Mouse (Mus musculus): ENCODE data around the gene Ly6g6d. TPM values are rescaled to one million over a fixed set of nuclear protein-coding genes. Genes with fewer than 3 reads are reported as not detected.
"Not testable (repeated sequence)": the region's sequence is repeated elsewhere in the genome, so short reads cannot be mapped to it uniquely, and the experiment has no call there.

Gene Ly6g6d
- polyA plus RNA-seq, 1 experiment from 2014 or later, result 0.57 TPM

DNA sequence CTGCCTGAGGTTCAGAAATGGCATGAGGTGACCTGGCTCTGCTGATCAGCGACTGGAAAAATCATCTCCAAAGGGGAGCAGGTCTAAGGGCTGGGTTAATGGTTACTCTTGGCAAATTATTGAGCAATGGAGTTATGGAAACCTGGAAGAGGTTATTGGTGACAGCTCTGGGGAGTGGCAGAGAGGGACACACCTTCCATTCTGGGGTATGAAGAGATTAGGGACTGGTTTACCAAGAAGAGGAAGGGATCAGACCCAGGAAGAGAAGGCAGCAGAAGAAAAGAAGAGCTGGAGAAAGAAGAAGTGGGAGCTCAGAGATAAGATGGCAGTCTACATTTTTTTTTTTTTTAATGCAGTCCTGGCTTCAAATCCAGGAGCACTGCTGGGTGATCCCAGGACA, 30.2 kb downstream of the Ly6g6d start:
- Histone ChIP-seq H3K9ac (ENCODE audit: low read depth, low read length) (no peak overlapping the region), H3K4me3 (ENCODE audit: low read depth, low read length) (no peak overlapping the region), H3K27me3 (ENCODE audit: control insufficient read depth, insufficient read depth, low read depth, low read length) (no peaks in the 10 kb centered on the region), H3K36me3 (ENCODE audit: control insufficient read depth, insufficient read depth, low read length) (no peaks in the 10 kb centered on the region), H3K4me2 (ENCODE audit: low read length) (no peak overlapping the region), H3K9me3 (replicated peaks; ENCODE audit: control insufficient read depth, low read length, poor library complexity, severe bottlenecking) (no peaks in the 10 kb centered on the region), H3K4me1 (ENCODE audit: control insufficient read depth, insufficient read depth, low read length) (peaks cover 11% of the 10 kb centered on the region), H3K27ac (ENCODE audit: low read length) (no peak overlapping the region)
- 64% methylated on average over 1 of the region's 1 CpGs for WGBS
- no peak for ATAC-seq

DNA sequence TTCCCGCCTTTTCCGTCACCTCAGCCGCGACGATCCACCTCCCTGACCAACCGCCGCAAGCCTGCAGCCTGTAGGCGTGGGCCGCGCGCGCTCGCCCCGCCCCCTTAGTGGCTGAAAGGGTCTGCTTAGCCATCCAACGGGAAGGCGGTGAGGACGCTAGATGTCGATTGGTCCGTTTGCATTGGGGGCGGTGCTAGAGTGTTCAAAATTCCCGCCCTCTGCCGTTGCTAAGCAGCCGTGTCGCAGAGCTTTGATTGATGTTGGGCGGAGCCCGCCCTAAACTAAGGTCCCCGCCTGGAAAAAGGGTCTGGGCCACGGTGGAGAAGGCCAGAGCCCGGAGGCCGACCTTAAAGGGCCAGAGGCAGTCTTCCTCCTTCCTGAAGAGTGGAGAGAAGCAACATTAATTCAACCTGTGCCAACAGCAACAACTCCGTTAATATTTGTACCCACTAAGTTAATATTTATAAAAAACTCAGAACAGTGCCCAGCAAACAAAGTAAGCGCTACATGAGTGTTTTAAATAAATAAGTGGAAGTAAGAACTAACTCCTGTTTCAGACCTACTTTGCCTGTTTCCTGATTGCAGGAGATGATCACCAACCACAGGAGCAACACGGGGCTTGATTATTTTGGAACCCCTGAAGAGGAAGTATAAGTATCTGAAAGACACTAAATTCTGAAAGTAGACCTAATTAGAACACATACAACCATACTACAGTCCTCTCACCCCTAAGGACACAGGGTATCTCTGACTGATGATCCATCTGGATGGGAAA, 31.0 kb downstream of the Ly6g6d start, which contains the start of gene Msh5:
Msh5 (minus strand) TSS at position 65 of the 775 bp plus-strand sequence.
- H3K9ac ChIP-seq (ENCODE audit: low read depth, low read length), result peak within 1 kb of the TSS; percentile 86
- no peaks in the 10 kb centered on the region for H3K36me3 ChIP-seq (ENCODE audit: control insufficient read depth, insufficient read depth, low read length)
- no peaks in the 10 kb centered on the region for H3K27me3 ChIP-seq (ENCODE audit: control insufficient read depth, insufficient read depth, low read depth, low read length)
- H3K27ac ChIP-seq (ENCODE audit: low read length), result peak within 1 kb of the TSS; percentile 64
- no peaks in the 10 kb centered on the region for H3K9me3 ChIP-seq (replicated peaks; ENCODE audit: control insufficient read depth, low read length, poor library complexity, severe bottlenecking)
- peak within 1 kb of the TSS; percentile 67 for H3K4me3 ChIP-seq (ENCODE audit: low read depth, low read length)
- peaks cover 11% of the 10 kb centered on the region for H3K4me1 ChIP-seq (ENCODE audit: control insufficient read depth, insufficient read depth, low read length)
- WGBS, result 3% methylated on average over 33 of the region's 33 CpGs
- peak within 1 kb of the TSS; percentile 100 for H3K4me2 ChIP-seq (ENCODE audit: low read length)
- ATAC-seq, result peak; percentile 99

DNA sequence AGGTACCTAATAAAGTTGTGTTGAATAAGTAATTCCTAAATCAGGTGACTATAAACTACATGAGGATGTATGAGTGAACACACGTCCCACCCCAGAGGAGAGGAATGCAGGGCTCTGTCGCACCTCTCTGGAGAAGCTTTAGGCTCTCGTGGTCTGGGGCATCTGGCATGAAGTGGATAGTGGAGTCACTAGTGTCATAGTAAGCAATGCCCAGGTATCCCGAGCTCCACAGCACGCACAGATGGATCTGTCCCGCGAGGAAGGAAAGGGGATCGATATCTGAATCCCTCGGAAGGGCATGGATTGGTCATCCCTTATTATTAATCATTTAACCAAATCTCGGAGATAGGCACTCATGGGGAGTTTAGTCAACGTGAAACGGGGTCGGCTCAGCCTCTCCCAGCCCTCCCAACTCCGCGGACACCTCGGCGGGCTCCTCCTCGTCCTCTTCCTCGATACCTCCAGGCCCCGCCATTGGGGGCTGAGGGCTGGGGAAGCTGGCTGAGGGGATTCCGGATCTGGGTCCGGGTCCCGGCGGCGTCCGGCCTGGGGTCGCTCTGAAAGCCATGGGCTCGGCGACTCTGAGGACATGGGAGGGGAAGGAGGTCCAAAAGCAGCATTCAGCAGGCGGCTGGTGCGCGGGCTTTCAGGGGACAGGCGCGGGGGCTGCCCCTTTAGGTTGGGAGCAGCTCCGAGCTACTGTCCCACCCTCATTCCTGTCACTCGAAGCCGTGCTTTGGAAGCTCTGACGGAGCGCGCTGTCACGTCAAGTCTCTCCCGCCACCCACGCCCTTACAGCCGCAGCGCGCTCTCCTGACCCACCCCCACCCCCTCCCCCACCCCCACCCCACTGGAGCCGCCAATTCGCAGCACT, 31.8 kb downstream of the Ly6g6d start:
- H3K27ac ChIP-seq (ENCODE audit: low read length), result peak overlapping the region; percentile 64
- ATAC-seq, result peak; percentile 84
- H3K4me3 ChIP-seq (ENCODE audit: low read depth, low read length), result peak overlapping the region; percentile 67
- H3K4me2 ChIP-seq (ENCODE audit: low read length), result peak overlapping the region; percentile 100
- 6% methylated on average over 41 of the region's 48 CpGs for WGBS
- H3K9me3 ChIP-seq (replicated peaks; ENCODE audit: control insufficient read depth, low read length, poor library complexity, severe bottlenecking), result no peaks in the 10 kb centered on the region
- peaks cover 7% of the 10 kb centered on the region for H3K4me1 ChIP-seq (ENCODE audit: control insufficient read depth, insufficient read depth, low read length)
- H3K36me3 ChIP-seq (ENCODE audit: control insufficient read depth, insufficient read depth, low read length), result no peaks in the 10 kb centered on the region
- H3K27me3 ChIP-seq (ENCODE audit: control insufficient read depth, insufficient read depth, low read depth, low read length), result no peaks in the 10 kb centered on the region
- peak overlapping the region; percentile 86 for H3K9ac ChIP-seq (ENCODE audit: low read depth, low read length)

DNA sequence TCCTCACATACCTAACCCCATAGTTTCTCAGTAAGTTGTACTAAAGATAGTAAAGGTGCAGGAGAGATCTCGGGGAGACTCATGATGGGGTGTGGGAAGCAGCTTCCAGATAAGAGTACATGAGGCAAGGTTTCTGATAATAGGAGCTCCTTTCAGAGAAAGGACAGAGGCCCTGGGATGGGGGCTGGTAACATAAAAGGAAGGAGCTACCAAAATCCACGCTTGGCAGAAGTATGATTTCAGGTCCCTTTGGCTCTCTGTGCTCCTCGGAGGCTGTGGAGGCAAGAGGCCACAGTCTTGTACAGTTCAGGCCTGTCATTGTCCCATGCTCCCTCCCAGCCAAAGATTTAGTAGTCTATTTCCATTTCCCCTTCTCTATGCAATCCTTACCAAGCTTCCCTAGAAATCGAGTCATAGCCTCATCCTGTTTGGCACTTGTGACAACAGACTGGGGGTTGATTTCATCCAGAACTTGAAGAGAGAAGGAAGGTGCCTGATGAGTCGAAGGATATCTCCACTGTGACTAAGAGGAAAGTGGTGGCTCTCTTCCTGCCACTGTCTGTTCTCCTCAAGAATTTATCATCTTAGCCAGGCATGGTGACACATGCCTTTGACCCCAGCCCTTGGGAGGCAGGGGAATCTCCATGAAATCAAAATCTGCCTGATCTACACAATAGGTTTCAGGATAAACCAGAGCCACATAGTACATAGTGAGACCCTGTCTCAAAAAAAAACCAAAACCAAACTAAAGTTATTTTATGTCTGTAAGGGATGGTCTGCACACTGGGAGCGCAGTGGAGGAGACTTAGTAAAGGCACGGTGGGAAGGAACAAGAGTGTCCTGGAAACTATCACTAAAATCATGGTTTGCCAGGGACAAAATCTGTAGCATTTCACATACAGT, 32.7 kb downstream of the Ly6g6d start:
- H3K4me2 ChIP-seq (ENCODE audit: low read length), result peak overlapping the region; percentile 100
- WGBS, result 88% methylated on average over 7 of the region's 7 CpGs
- no peak overlapping the region for H3K27ac ChIP-seq (ENCODE audit: low read length)
- no peak overlapping the region; the same call in 1 of the 2 replicates for H3K4me3 ChIP-seq (ENCODE audit: low read depth, low read length)
- no peaks in the 10 kb centered on the region for H3K36me3 ChIP-seq (ENCODE audit: control insufficient read depth, insufficient read depth, low read length)
- no peaks in the 10 kb centered on the region for H3K27me3 ChIP-seq (ENCODE audit: control insufficient read depth, insufficient read depth, low read depth, low read length)
- H3K4me1 ChIP-seq (ENCODE audit: control insufficient read depth, insufficient read depth, low read length), result peaks cover 6% of the 10 kb centered on the region; the same call in 1 of the 2 replicates
- no peak overlapping the region; the same call in 1 of the 2 replicates for H3K9ac ChIP-seq (ENCODE audit: low read depth, low read length)
- no peak for ATAC-seq
- H3K9me3 ChIP-seq (replicated peaks; ENCODE audit: control insufficient read depth, low read length, poor library complexity, severe bottlenecking), result no peaks in the 10 kb centered on the region

DNA sequence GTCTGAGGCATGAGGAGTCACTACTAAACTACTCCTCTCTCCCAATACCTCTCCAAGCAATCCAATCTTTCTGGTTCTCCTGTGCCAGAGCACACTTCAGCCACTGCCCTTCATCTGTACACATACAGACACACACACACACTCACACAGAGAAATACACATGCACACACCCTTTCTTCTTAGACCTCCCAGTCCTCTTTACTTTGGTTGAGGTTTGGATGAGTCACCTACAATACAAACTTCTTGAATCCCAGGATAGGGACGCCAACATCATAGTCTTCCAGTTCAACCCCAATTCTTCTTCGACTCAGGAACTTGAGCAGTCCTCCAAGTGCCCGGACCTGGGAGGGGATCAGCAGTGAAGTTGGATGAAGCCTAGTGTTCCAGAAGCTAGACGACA, 34.1 kb downstream of the Ly6g6d start:
- no peak overlapping the region for H3K9ac ChIP-seq (ENCODE audit: low read depth, low read length)
- no peak for ATAC-seq
- no peaks in the 10 kb centered on the region; the same call in 1 of the 2 replicates for H3K4me1 ChIP-seq (ENCODE audit: control insufficient read depth, insufficient read depth, low read length)
- WGBS, result 92% methylated on average over 4 of the region's 4 CpGs
- H3K27me3 ChIP-seq (ENCODE audit: control insufficient read depth, insufficient read depth, low read depth, low read length), result no peaks in the 10 kb centered on the region
- H3K27ac ChIP-seq (ENCODE audit: low read length), result no peak overlapping the region
- H3K36me3 ChIP-seq (ENCODE audit: control insufficient read depth, insufficient read depth, low read length), result no peaks in the 10 kb centered on the region
- H3K4me2 ChIP-seq (ENCODE audit: low read length), result no peak overlapping the region
- H3K9me3 ChIP-seq (replicated peaks; ENCODE audit: control insufficient read depth, low read length, poor library complexity, severe bottlenecking), result no peaks in the 10 kb centered on the region
- H3K4me3 ChIP-seq (ENCODE audit: low read depth, low read length), result no peak overlapping the region

DNA sequence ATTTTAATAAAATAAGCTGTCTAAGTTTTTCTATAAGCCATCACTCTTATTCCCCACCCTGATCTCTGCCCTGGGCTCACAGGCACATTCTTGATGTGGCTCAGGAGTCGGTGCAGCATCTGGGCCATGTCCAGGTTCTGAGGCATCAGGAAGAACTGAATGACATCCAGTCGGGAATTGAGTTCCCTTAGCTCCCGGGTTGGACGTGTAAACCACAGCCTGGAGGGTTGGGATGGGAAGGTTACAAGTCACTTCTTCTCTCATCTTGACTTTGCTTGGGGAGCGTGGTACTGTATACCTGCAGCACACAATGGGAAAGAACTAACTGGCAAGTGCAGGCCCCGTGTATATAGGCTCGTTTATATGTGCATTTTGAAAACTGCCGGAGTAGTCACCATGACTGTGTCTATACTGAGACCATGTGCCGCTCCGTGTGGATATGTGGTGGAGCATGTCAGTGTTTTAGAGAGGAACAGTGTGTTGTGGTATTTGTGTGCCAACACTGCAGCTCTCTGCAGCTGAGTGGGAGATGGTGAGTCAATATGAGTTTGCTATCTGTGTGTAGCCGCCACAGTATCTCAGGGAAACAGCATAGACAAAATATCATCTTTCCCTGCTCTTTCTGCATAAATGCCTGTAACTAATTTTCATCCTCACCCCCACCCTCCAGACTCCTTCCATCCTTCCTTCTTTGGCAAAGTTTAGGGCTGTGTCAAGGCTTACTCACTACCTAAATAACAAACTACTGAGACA, 38.6 kb downstream of the Ly6g6d start:
- no peak for ATAC-seq

DNA sequence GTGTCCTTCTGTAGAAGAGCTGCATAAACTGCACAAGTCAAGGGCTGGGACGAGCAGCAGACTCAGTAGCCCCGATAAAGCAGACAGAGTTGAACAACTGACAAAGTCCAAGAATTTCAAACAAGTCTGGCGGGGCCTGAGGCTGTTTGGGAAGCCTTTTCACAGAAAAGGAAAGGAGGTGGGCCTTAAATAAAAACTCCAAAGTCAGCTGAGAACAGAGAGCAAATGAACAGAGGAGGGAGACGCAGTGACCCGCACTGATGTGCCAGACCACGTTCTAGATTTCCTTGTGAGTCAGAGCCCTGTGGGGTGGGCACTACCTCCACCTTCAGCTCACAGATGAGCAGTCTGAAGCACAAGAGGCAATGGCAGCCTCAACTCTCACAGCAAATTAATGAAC, 43.0 kb downstream of the Ly6g6d start:
- Histone ChIP-seq H3K4me2 (ENCODE audit: low read length) (no peak overlapping the region), H3K27ac (ENCODE audit: low read length) (no peak overlapping the region), H3K27me3 (ENCODE audit: control insufficient read depth, insufficient read depth, low read depth, low read length) (no peaks in the 10 kb centered on the region), H3K4me1 (ENCODE audit: control insufficient read depth, insufficient read depth, low read length) (no peaks in the 10 kb centered on the region), H3K36me3 (ENCODE audit: control insufficient read depth, insufficient read depth, low read length) (no peaks in the 10 kb centered on the region), H3K9ac (ENCODE audit: low read depth, low read length) (no peak overlapping the region), H3K4me3 (ENCODE audit: low read depth, low read length) (no peak overlapping the region), H3K9me3 (replicated peaks; ENCODE audit: control insufficient read depth, low read length, poor library complexity, severe bottlenecking) (no peaks in the 10 kb centered on the region)
- ATAC-seq, result no peak
- 77% methylated on average over 6 of the region's 6 CpGs for WGBS

More for the DNA sequence above, 38.6 kb downstream of the Ly6g6d start:
- Histone ChIP-seq H3K4me1 (ENCODE audit: control insufficient read depth, insufficient read depth, low read length) (no peaks in the 10 kb centered on the region), H3K9ac (ENCODE audit: low read depth, low read length) (no peak overlapping the region), H3K9me3 (replicated peaks; ENCODE audit: control insufficient read depth, low read length, poor library complexity, severe bottlenecking) (no peaks in the 10 kb centered on the region), H3K4me2 (ENCODE audit: low read length) (no peak overlapping the region), H3K4me3 (ENCODE audit: low read depth, low read length) (no peak overlapping the region), H3K27me3 (ENCODE audit: control insufficient read depth, insufficient read depth, low read depth, low read length) (no peaks in the 10 kb centered on the region), H3K36me3 (ENCODE audit: control insufficient read depth, insufficient read depth, low read length) (no peaks in the 10 kb centered on the region), H3K27ac (ENCODE audit: low read length) (no peak overlapping the region)
- 89% methylated on average over 11 of the region's 11 CpGs for WGBS

DNA sequence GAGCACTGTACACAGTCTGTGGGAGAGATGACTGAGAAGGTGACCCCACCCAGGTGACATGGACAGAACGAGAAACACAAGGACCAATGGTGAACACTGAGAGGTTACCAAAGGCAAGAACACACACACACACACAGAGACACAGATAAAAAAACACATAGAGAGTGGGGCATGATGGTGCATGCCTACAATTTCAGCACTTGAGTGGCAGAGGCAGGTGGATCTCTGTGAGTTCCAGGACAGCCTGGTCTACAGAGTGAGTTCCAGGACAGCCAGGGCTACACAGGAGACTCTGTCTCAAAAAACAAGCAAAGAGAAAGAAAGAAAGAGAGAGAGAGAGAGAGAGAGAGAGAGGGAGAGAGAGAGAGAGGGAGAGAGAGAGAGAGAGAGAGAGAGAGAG, 44.2 kb downstream of the Ly6g6d start:
- 75% methylated on average over 1 of the region's 1 CpGs for WGBS
- not testable (repeated sequence) for H3K9ac ChIP-seq (ENCODE audit: low read depth, low read length)

More for the DNA sequence above, 44.2 kb downstream of the Ly6g6d start:
- H3K4me2 ChIP-seq (ENCODE audit: low read length); H3K27me3 ChIP-seq (ENCODE audit: control insufficient read depth, insufficient read depth, low read depth, low read length); H3K9me3 ChIP-seq (replicated peaks; ENCODE audit: control insufficient read depth, low read length, poor library complexity, severe bottlenecking); ATAC-seq; H3K27ac ChIP-seq (ENCODE audit: low read length); H3K4me3 ChIP-seq (ENCODE audit: low read depth, low read length); H3K36me3 ChIP-seq (ENCODE audit: control insufficient read depth, insufficient read depth, low read length); H3K4me1 ChIP-seq (ENCODE audit: control insufficient read depth, insufficient read depth, low read length): not testable (repeated sequence)

Data from midbrain, embryonic 16.5 days (tissue).